Mouse (Mus musculus) midbrain, embryonic 15.5 days (tissue): ENCODE measurements around the gene Lmcd1. TPM values are rescaled to one million over a fixed set of nuclear protein-coding genes. Genes with fewer than 3 reads are reported as not detected.

ENCODE experiments used
- ATAC-seq: fragments of 200-750 bp; cut with Nextera tagmentation; replicated peaks from 2 replicates; pipeline ENCODE4 v1.8.0; 2017; ENCODE audit warnings: moderate TSS enrichment
- H3K27ac ChIP-seq: fragments of 300-500 bp; sonication (generic); 2 replicates; pipeline ENCODE4 v1.5.1; 2015; ENCODE audit warnings: mild to moderate bottlenecking, inconsistent platforms
- H3K27me3 ChIP-seq: fragments of 300-500 bp; sonication (generic); replicated peaks from 2 replicates; pipeline ENCODE4 v1.6.1; 2015; ENCODE audit warnings: inconsistent platforms
- H3K36me3 ChIP-seq: fragments of 300-500 bp; sonication (generic); replicated peaks from 2 replicates; pipeline ENCODE4 v1.6.1; 2015; ENCODE audit warnings: inconsistent platforms
- H3K4me1 ChIP-seq: fragments of 300-500 bp; sonication (generic); 2 replicates; pipeline ENCODE4 v1.6.1; 2015; ENCODE audit warnings: inconsistent platforms
- H3K4me2 ChIP-seq: fragments of 300-500 bp; sonication (generic); 2 replicates; pipeline ENCODE4 v1.6.1; 2015; ENCODE audit warnings: inconsistent platforms, mild to moderate bottlenecking, moderate library complexity
- H3K4me3 ChIP-seq: fragments of 300-500 bp; sonication (generic); 2 replicates; pipeline ENCODE4 v1.5.1; 2015; ENCODE audit warnings: mild to moderate bottlenecking, inconsistent platforms
- H3K9ac ChIP-seq: fragments of 300-500 bp; sonication (generic); 2 replicates; pipeline ENCODE4 v1.6.1; 2015; ENCODE audit warnings: mild to moderate bottlenecking, inconsistent platforms
- H3K9me3 ChIP-seq: fragments of 300-500 bp; sonication (generic); 2 replicates; pipeline ENCODE4 v1.6.1; 2016; ENCODE audit warnings: inconsistent platforms
- WGBS: fragments of 180-500 bp; shearing (Covaris S2); methylation state at CpG from one replicate; pipeline ENCODE4 v1.1.7; 2015; ENCODE audit warnings: mixed read lengths; 5-methylcytosine and 5-hydroxymethylcytosine counted together
- polyA plus RNA-seq: library from polyadenylated mRNA; unstranded; fragments of >200 nt; fragmentation: Nextera tagmentation; extraction: Ambion mirVana; gene quantifications from 2 replicates; pipeline ENCODE4 v1.2.1, GENCODE M21; 2015

The Lmcd1 gene
- polyA plus RNA-seq, 1 experiment from 2014 or later, result 9.6 TPM

DNA sequence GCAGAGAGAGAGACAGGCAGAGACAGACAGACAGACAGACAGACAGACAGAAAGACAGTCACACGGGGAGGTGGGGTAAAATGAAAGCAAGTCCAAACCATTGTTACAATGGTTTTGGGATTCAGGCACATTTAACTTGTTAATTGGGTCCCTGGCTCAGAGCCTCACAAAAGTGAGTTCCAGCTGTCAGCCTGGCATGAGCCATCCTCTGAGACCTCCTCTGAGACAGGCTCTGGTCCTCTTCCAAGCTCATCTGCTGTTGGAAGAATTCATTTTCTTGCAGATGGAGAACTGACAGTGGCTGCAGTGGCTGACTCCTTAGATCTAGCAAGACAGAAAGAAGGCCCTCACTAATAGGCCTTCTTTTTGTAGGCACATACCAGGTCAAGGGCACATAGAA is 6.9 kb upstream of the Lmcd1 start:
- Histone ChIP-seq H3K4me1 (peaks cover 4% of the 10 kb centered on the region; the same call in 1 of the 2 replicates), H3K36me3 (no peaks in the 10 kb centered on the region), H3K27me3 (no peaks in the 10 kb centered on the region), H3K4me2 (no peak overlapping the region), H3K9me3 (no peaks in the 10 kb centered on the region), H3K27ac (no peak overlapping the region; the same call in 1 of the 2 replicates), H3K4me3 (no peak overlapping the region), H3K9ac (no peak overlapping the region)
- 0 out of 2 replicates have a peak, but pooled peaks have one; percentile 20 for ATAC-seq
- WGBS, result 17% methylated on average over 1 of the region's 1 CpGs

DNA sequence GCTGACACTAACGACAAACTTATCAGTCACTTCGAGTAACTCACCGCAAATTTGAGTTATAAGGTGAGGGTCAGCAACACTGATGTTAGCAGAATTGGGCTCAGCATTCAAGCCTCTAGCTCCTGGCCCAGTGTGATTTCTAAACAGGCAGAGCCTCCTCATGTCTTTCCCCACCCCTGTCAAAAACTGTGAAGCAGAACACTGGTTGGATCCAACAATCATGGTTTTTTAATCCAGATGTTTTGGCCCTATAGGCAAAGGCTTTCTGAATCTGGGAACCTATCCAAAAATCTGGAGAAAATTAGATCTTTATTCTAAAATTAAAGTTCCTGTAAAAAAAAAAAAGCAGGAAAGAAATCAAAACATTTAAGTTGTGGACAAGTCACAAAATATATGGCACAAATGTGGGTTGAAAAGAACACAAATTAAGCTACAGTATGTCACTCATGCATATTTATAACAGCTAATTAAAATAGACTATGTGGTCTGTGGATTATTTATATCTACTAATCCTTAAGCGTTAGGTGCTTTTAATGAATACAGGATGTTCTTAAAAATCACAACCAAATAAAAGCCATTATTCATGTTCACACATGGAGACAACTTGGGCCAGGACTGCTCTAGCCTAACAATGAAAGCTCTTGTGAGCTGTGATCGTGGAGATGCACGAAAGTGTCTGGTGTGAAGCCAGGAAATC is 5.7 kb upstream of the Lmcd1 start:
- no peak overlapping the region for H3K27ac ChIP-seq
- no peaks in the 10 kb centered on the region for H3K27me3 ChIP-seq
- H3K36me3 ChIP-seq, result no peaks in the 10 kb centered on the region
- no peak overlapping the region for H3K9ac ChIP-seq
- H3K4me3 ChIP-seq, result no peak overlapping the region
- no peak for ATAC-seq
- WGBS, result 77% methylated on average over 6 of the region's 6 CpGs
- H3K4me2 ChIP-seq, result no peak overlapping the region
- peaks cover 4% of the 10 kb centered on the region; the same call in 1 of the 2 replicates for H3K4me1 ChIP-seq
- H3K9me3 ChIP-seq, result no peaks in the 10 kb centered on the region

DNA sequence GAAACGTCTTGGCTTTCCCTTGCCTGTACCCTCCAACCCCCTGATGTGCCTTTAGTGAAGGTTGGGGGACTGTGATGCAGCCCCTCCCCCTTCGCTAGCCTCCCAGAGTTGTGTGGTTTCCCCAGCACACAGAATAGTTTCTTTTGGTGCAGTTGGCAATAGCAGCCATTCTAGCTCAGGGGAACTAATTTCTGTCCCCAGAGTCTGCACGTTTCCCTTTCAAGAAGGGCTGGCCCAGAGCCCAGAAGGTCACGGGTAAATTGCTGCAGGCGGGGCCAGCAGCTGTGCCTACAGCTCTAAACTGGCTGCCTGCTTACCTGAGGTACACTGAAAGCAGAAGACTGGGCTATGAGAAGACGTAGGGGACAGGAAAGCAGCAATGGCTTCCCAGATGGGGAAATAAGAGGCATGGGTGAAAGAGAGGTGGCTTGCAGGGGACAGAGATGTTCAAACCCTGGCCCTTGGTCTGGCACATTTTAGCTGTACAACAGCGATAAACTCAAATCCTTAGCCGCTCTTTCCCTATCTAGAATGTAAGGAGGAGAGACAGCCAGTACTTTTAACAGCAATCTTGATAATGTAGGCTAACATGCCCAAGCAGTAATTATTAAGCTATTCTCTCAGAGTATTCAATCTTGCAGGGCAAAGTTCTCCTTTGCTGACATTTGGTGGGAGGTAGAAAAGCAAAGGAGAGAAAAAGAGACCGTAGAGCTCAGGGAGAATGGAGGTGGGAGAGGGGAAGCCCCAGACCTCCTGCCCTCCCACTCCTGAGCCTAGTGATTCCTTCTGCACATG is 900 bp downstream of the Lmcd1 start:
- peak overlapping the region; percentile 73 for H3K27ac ChIP-seq
- no peaks in the 10 kb centered on the region for H3K27me3 ChIP-seq
- peak overlapping the region; percentile 34; the same call in 1 of the 2 replicates for H3K4me3 ChIP-seq
- H3K9me3 ChIP-seq, result no peaks in the 10 kb centered on the region
- no peaks in the 10 kb centered on the region for H3K36me3 ChIP-seq
- H3K9ac ChIP-seq, result no peak overlapping the region
- H3K4me2 ChIP-seq, result peak overlapping the region; percentile 76
- WGBS, result 27% methylated on average over 9 of the region's 9 CpGs
- ATAC-seq, result peak; percentile 84
- H3K4me1 ChIP-seq, result peaks cover 18% of the 10 kb centered on the region

DNA sequence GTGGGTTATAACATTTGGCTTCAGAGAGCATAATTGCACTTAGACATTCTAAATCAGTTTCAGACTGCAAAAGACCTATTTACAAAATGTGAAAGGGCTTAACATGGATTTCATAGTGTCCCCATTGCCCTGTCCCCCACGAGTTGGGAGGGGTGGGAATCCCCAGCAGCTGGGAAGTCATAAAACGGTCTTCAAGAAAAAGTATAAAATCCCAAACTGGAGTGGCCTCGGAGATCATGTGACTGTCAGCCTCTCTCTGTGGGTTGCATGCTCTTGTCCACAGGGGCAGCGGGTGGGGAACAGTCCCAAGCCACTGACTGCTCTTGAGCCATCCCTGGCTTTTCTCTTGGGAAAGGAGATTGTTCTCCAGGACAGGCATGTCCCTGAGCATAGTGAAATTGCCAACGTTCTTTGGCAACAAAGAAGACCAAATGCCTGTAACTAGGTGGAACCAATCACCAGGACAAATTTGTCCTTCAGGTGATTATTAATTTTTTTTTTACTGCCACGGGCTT is 2.2 kb downstream of the Lmcd1 start:
- H3K27me3 ChIP-seq, result no peaks in the 10 kb centered on the region
- H3K9me3 ChIP-seq, result no peaks in the 10 kb centered on the region
- no peak overlapping the region for H3K4me2 ChIP-seq
- H3K4me3 ChIP-seq, result no peak overlapping the region
- no peak for ATAC-seq
- H3K27ac ChIP-seq, result no peak overlapping the region
- no peaks in the 10 kb centered on the region for H3K36me3 ChIP-seq
- WGBS, result 75% methylated on average over 6 of the region's 6 CpGs
- no peak overlapping the region for H3K9ac ChIP-seq
- H3K4me1 ChIP-seq, result peaks cover 18% of the 10 kb centered on the region

DNA sequence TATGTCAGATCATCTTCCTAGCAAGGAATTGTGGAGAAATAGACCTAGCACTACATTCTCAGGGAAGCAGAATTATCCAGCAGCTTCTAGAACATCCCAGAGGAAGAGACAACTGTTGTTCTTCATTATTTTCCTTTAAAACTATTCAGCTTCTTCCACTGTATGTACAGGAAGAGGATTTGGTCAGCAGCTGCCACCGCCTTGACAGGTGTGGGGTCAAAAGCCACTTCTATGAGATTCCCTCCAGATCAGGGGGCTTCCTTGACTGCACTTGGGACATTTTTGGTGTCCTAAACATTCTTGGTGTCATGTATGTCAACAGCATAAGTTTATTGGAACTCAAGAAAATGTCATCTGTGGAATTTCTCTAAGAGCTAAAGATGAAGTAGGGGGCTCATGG is 5.2 kb downstream of the Lmcd1 start:
- no peak overlapping the region for H3K4me3 ChIP-seq
- no peak overlapping the region for H3K9ac ChIP-seq
- H3K4me1 ChIP-seq, result peaks cover 11% of the 10 kb centered on the region
- H3K36me3 ChIP-seq, result no peaks in the 10 kb centered on the region
- 97% methylated on average over 1 of the region's 1 CpGs for WGBS
- H3K9me3 ChIP-seq, result no peaks in the 10 kb centered on the region
- no peak overlapping the region for H3K27ac ChIP-seq
- ATAC-seq, result no peak
- no peak overlapping the region for H3K4me2 ChIP-seq
- H3K27me3 ChIP-seq, result no peaks in the 10 kb centered on the region

DNA sequence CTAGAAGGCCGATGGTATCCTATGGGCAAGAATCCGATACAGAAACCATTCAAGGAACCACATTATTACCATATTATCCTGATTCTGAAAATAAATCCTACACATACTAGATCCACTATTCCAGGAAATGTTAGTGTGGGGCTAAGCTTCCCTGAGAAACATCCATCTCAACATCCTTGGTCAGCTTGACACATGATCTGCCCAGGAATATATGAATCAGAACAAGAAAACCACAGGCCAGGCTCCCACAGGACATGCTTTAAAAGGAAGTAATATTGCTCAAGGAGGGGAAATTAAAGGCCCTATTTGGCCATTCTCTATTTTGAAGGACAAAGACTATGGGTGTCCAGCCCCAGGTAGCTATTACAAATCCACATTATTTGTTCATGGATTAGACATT is 6.6 kb downstream of the Lmcd1 start:
- no peaks in the 10 kb centered on the region for H3K9me3 ChIP-seq
- WGBS, result 97% methylated on average over 2 of the region's 2 CpGs
- no peak overlapping the region for H3K27ac ChIP-seq
- H3K4me3 ChIP-seq, result no peak overlapping the region
- no peak overlapping the region for H3K9ac ChIP-seq
- no peaks in the 10 kb centered on the region for H3K4me1 ChIP-seq
- H3K4me2 ChIP-seq, result no peak overlapping the region
- H3K36me3 ChIP-seq, result no peaks in the 10 kb centered on the region
- no peaks in the 10 kb centered on the region for H3K27me3 ChIP-seq
- ATAC-seq, result no peak

DNA sequence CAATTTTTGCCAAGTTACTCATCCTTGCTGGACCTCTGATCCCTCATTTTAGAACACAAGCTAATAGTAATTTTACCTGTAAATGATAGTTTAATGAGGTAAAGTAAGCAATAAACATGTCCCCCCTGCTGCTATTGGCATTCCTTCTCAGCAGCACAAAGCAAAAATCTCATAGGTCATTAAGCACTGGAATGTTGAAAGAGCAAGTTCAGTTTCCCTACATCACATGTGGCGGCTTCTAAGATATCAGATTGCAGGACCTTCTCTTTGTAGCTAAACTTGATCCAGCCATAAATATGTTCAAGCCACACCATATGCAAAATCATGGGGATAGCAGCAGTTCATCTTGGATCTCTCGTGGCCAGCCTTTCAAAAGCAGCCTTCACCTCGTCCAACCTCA is 7.4 kb downstream of the Lmcd1 start:
- H3K36me3 ChIP-seq, result no peaks in the 10 kb centered on the region
- no peak overlapping the region for H3K27ac ChIP-seq
- no peaks in the 10 kb centered on the region for H3K27me3 ChIP-seq
- H3K4me3 ChIP-seq, result no peak overlapping the region
- H3K4me1 ChIP-seq, result no peaks in the 10 kb centered on the region
- no peak for ATAC-seq
- WGBS, result 80% methylated on average over 3 of the region's 3 CpGs
- no peak overlapping the region for H3K9ac ChIP-seq
- no peaks in the 10 kb centered on the region for H3K9me3 ChIP-seq
- H3K4me2 ChIP-seq, result no peak overlapping the region

DNA sequence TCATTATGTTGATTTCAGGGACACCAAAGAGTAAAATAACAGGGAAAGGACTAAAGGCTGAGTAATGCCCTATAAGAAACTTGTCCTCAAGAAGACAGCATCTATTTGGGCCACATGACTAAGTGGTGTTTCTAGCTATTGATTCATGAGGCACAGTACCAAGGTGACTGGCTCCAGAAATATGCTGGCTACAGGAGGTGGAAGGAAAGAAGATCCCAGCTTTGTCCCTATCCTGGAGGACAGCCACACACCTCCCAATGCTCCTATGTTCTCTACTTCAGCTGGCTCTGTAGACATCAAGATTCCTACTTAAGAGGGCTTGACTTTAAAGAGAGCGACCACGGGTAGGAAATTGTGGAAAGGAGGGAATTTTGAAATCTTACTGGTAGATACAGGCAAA is 8.4 kb downstream of the Lmcd1 start:
- H3K27ac ChIP-seq, result no peak overlapping the region
- H3K9me3 ChIP-seq, result no peaks in the 10 kb centered on the region
- no peaks in the 10 kb centered on the region for H3K27me3 ChIP-seq
- no peaks in the 10 kb centered on the region for H3K4me1 ChIP-seq
- ATAC-seq, result no peak
- H3K4me2 ChIP-seq, result no peak overlapping the region
- H3K36me3 ChIP-seq, result no peaks in the 10 kb centered on the region
- H3K4me3 ChIP-seq, result no peak overlapping the region
- H3K9ac ChIP-seq, result no peak overlapping the region
- 95% methylated on average over 2 of the region's 2 CpGs for WGBS

DNA sequence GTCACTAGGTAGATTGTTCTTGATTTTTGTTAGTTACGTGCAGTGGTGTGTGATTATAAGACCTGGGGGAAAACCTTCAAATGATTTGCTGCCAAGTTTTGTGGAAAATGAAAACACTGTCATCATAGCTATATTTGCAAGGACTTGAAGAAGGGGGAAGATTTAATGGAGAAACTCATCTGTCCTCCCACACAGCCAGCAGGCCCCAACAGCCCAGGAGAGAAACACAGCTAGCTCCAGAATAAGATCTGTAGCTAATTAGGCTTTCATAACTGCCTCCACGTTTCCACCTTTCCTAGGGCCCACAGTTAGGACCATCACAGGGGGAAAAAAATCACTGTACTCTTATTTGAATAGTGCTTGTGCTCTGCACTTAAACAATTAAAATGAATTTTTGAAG is 10.5 kb downstream of the Lmcd1 start:
- 82% methylated on average over 2 of the region's 2 CpGs for WGBS
- Histone ChIP-seq H3K27ac (no peak overlapping the region), H3K4me2 (no peak overlapping the region), H3K9me3 (no peaks in the 10 kb centered on the region), H3K36me3 (no peaks in the 10 kb centered on the region), H3K27me3 (no peaks in the 10 kb centered on the region), H3K4me3 (no peak overlapping the region), H3K9ac (no peak overlapping the region), H3K4me1 (no peaks in the 10 kb centered on the region)
- no peak for ATAC-seq

DNA sequence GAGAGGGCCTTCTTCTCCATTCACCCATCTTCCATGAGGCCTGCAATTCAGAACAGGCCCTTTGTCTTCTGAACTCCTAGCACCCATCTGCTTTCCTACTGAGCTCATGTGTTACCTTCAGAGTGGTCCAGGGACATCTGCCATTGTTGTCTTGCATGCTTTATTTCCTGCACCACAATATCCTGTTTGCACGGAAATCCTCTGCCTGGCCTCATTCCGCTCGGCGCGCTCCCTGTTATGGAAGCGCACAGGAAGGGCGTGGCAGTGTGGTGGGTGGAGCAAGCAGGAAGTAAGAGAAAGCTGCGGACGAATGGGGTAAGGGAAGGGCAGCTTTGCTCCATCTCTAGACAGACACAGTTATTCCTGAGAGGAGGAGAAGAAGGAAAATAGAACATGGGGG is 14.1 kb downstream of the Lmcd1 start:
- H3K4me1 ChIP-seq, result no peaks in the 10 kb centered on the region
- H3K9ac ChIP-seq, result no peak overlapping the region
- no peaks in the 10 kb centered on the region for H3K36me3 ChIP-seq
- no peaks in the 10 kb centered on the region for H3K27me3 ChIP-seq
- H3K4me3 ChIP-seq, result no peak overlapping the region
- no peak overlapping the region for H3K4me2 ChIP-seq
- no peak overlapping the region for H3K27ac ChIP-seq
- no peaks in the 10 kb centered on the region for H3K9me3 ChIP-seq
- WGBS, result 94% methylated on average over 9 of the region's 9 CpGs
- no peak for ATAC-seq

DNA sequence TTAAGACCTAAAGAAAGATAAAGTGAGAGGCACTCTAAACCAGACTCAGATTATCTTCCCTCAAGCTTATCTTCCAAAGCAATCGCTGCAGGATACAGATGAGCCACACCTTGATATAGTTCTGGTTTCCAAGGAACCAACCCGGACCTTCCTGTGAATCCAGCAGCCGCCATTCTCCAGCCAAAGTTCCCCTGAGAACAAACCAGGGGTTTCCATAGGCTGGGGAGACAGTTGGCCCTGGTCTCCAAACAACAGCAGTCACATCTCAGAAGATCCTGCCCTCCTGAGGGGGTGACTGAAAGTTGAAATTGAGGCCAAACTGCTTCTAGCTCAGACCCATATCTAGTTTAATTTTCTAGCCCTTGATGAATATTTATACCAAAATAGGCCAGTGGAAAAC is 14.7 kb downstream of the Lmcd1 start:
- ATAC-seq, result no peak
- Histone ChIP-seq H3K4me3 (no peak overlapping the region), H3K27ac (no peak overlapping the region), H3K36me3 (no peaks in the 10 kb centered on the region), H3K9ac (no peak overlapping the region), H3K27me3 (no peaks in the 10 kb centered on the region), H3K4me1 (no peaks in the 10 kb centered on the region), H3K9me3 (no peaks in the 10 kb centered on the region), H3K4me2 (no peak overlapping the region)
- WGBS, result 89% methylated on average over 3 of the region's 3 CpGs

DNA sequence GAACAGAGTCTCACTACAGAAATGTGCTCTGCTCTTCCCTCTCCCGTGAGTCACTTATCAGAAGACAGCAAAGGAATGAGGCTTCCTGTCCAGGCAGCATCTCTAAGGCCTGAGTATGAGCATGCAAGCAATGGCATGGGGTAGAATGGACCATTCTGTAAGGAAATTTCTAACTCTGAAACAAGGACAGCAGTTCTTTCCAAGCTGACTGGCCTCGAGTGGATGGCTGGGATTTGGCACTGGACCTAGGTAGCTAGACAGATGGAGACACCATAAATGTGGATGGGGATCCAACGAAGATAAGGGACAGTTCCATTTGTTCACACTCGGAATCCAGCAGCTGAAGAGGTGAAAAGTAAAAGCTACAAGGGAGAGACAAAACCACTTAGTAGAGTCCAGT is 17.6 kb downstream of the Lmcd1 start:
- H3K4me1 ChIP-seq, result no peaks in the 10 kb centered on the region
- H3K4me3 ChIP-seq, result no peak overlapping the region
- no peaks in the 10 kb centered on the region for H3K36me3 ChIP-seq
- no peak overlapping the region for H3K9ac ChIP-seq
- 85% methylated on average over 4 of the region's 4 CpGs for WGBS
- H3K27me3 ChIP-seq, result no peaks in the 10 kb centered on the region
- ATAC-seq, result no peak
- no peak overlapping the region for H3K27ac ChIP-seq
- H3K9me3 ChIP-seq, result no peaks in the 10 kb centered on the region
- H3K4me2 ChIP-seq, result no peak overlapping the region
